ENCODE assay signal across 13 mouse cellular contexts in genomic region chr5:73156226-73156926, GRCm38 (mm10).
A peak's percentile ranks its signal among the peaks of the same experiment; 100 is the strongest.
DNase-seq lines count a peak whose midpoint lies in the region; ATAC-seq and TF ChIP-seq lines count a peak whose summit lies in the region.
"Had no signal": no experiment of that assay in that cellular context is flagged by ENCODE, and none has a peak within 500 bp of the region (broad histone marks: within the 10 kb centered on the region; RNA-seq: fewer than 3 reads in every experiment).

No protein-coding gene starts in this region.

- H3K9ac ChIP-seq in MEL (ENCODE audit: control insufficient read depth, low read depth, low read length, poor library complexity, severe bottlenecking), result no peak overlapping the region
- no peak overlapping the region for H3K9ac ChIP-seq in embryonic facial prominence, embryonic 15.5 days
- H3K9ac ChIP-seq: forebrain, embryonic 12.5 days had no signal

- TF ChIP-seq EP300 in MEL (IDR thresholded peaks at IDR 0.05; ENCODE audit: low read depth in 1 of 2, low read length in 2 of 2), result no peak

- no peaks in the 10 kb centered on the region for H3K9me3 ChIP-seq in MEL (replicated peaks; ENCODE audit: insufficient read depth, low read length)
- H3K9me3 ChIP-seq in embryonic facial prominence, embryonic 15.5 days (replicated peaks), result no peaks in the 10 kb centered on the region
- H3K9me3 ChIP-seq: forebrain, embryonic 12.5 days had no signal

- TF ChIP-seq RAD21 in MEL (IDR thresholded peaks at IDR 0.05; ENCODE audit: low read depth, low read length), result no peak

- H3K36me3 ChIP-seq in MEL (ENCODE audit: control insufficient read depth in 1 of 2, insufficient read depth in 2 of 2, low read length in 2 of 2), result peaks cover 0 to 5% of the 10 kb centered on the region in 2 experiments; a peak in 2 of 4 replicates
- no peaks in the 10 kb centered on the region for H3K36me3 ChIP-seq in embryonic facial prominence, embryonic 15.5 days
- H3K36me3 ChIP-seq: forebrain, embryonic 12.5 days had no signal

- no peak for TF ChIP-seq POLR2A in MEL (IDR thresholded peaks at IDR 0.05; ENCODE audit: control insufficient read depth in 1 of 2, insufficient read depth in 1 of 2, low read depth in 1 of 2, low read length in 2 of 2, poor library complexity in 1 of 2)

- no peak overlapping the region for H3K4me3 ChIP-seq in MEL (ENCODE audit: control insufficient read depth in 1 of 2, insufficient read depth in 1 of 2, low read depth in 2 of 2, low read length in 2 of 2)
- H3K4me3 ChIP-seq in embryonic facial prominence, embryonic 15.5 days (replicated peaks), result no peak overlapping the region; the same call in 1 of the 2 replicates
- H3K4me3 ChIP-seq: forebrain, embryonic 12.5 days had no signal

- ATAC-seq in embryonic facial prominence, embryonic 15.5 days (ENCODE audit: insufficient number of reproducible peaks, low FRiP score, low TSS enrichment, low read depth), result 0 out of 2 replicates have a peak, but pooled peaks have one; percentile 5
- ATAC-seq: hindbrain, postnatal 0 days had no signal

- peak; percentile 37 for DNase-seq in heart, postnatal 4 days
- DNase-seq in heart, adult 8-10 months (ENCODE audit: low spot score), result no peak
- DNase-seq in MEL (ENCODE audit: low read depth, low spot score), result peak; percentile 26
- DNase-seq in lung, postnatal 10 days, result peak; percentile 51
- no peak for DNase-seq in embryo, embryonic 11 days
- DNase-seq in layer of hippocampus, adult 18-20 months (ENCODE audit: low spot score in 2 of 2), result no peak
- no peak for DNase-seq in left cerebral cortex, postnatal 14 days (ENCODE audit: low spot score in 2 of 2)
- DNase-seq: cerebellum, adult 18-20 months; gastrocnemius, postnatal 36 days; right cerebral cortex, postnatal 4 days had no signal

- no peak overlapping the region for H3K27ac ChIP-seq in MEL (ENCODE audit: control insufficient read depth, low read depth, low read length)
- peak overlapping the region; percentile 61 for H3K27ac ChIP-seq in embryonic facial prominence, embryonic 15.5 days (replicated peaks)
- H3K27ac ChIP-seq: forebrain, embryonic 12.5 days; hindbrain, postnatal 0 days had no signal

- 67% methylated on average over 15 of the region's 15 CpGs for WGBS in embryonic facial prominence, embryonic 15.5 days

- H3K4me2 ChIP-seq in embryonic facial prominence, embryonic 15.5 days (replicated peaks), result 0 out of 2 replicates have a peak overlapping the region, but pooled peaks have one; percentile 4
- H3K4me2 ChIP-seq: forebrain, embryonic 12.5 days had no signal

- TF ChIP-seq CTCF in MEL (IDR thresholded peaks at IDR 0.05 in 2 of 3, conservative IDR thresholded peaks at IDR 0.05 in 1 of 3; ENCODE audit: control insufficient read depth in 1 of 3, insufficient read depth in 1 of 3, low read depth in 2 of 3, low read length in 3 of 3, poor library complexity in 1 of 3, severe bottlenecking in 1 of 3), result no peak

- H3K79me2 ChIP-seq in MEL (ENCODE audit: control insufficient read depth, insufficient read depth, low read length, poor library complexity), result no peaks in the 10 kb centered on the region

- intact Hi-C loops in left cerebral cortex, postnatal 14 days (cut with DNase I), result no loop called here

- no peaks in the 10 kb centered on the region for H3K27me3 ChIP-seq in MEL (ENCODE audit: control insufficient read depth in 1 of 2, insufficient read depth in 2 of 2, low read length in 2 of 2)
- H3K27me3 ChIP-seq in embryonic facial prominence, embryonic 15.5 days, result no peaks in the 10 kb centered on the region
- H3K27me3 ChIP-seq: forebrain, embryonic 12.5 days had no signal

- H3K4me1 ChIP-seq in MEL (ENCODE audit: control insufficient read depth in 1 of 2, insufficient read depth in 2 of 2, low read length in 2 of 2), result no peaks in the 10 kb centered on the region
- H3K4me1 ChIP-seq in embryonic facial prominence, embryonic 15.5 days, result peaks cover 26% of the 10 kb centered on the region

TF ChIP-seq in MEL, 35 proteins besides CTCF, POLR2A, EP300 and RAD21:
- TF ChIP-seq MAFK (IDR thresholded peaks at IDR 0.05; ENCODE audit: borderline replicate concordance, low read depth, low read length) (no peak), MXI1 (IDR thresholded peaks at IDR 0.05; ENCODE audit: low read depth, low read length) (peak; percentile 26; the same call in 1 of the 2 replicates), CHD2 (IDR thresholded peaks at IDR 0.05; ENCODE audit: low read length) (no peak), UBTF (IDR thresholded peaks at IDR 0.05; ENCODE audit: borderline replicate concordance, insufficient read depth, low read depth, low read length) (no peak), ZMIZ1 (IDR thresholded peaks at IDR 0.05; ENCODE audit: low read depth, low read length) (no peak), MYC (IDR thresholded peaks at IDR 0.05; ENCODE audit: low read depth, low read length) (no peak), SIN3A (IDR thresholded peaks at IDR 0.05; ENCODE audit: low read length) (no peak), TBP (IDR thresholded peaks at IDR 0.05; ENCODE audit: low read depth, low read length) (no peak)

Comparison
In these comparisons a context has a peak if more than half of its experiments do, and no peak if none do; other contexts are left out.
1. DNase-seq: peak in heart, postnatal 4 days (single experiment), MEL (single experiment) and lung, postnatal 10 days (single experiment); none in heart, adult 8-10 months (single experiment), embryo, embryonic 11 days (single experiment), layer of hippocampus, adult 18-20 months (0 of 2) and left cerebral cortex, postnatal 14 days (0 of 2).